Mouse (Mus musculus) neural tube, embryonic 14.5 days (tissue): Measurements from ENCODE around the gene Pla2g2c. TPM values are rescaled to one million over a fixed set of nuclear protein-coding genes. Genes with fewer than 3 reads are reported as not detected.

ENCODE experiments used
- ATAC-seq: fragments of 200-750 bp; cut with Nextera tagmentation; 2 replicates; pipeline ENCODE4 v1.8.0; 2017; ENCODE audit warnings: low read depth, mild to moderate bottlenecking, moderate TSS enrichment, moderate library complexity
- H3K27ac ChIP-seq: fragments of 300-500 bp; sonication (generic); 2 replicates; pipeline ENCODE4 v1.5.1; 2014; ENCODE audit warnings: low read depth, mild to moderate bottlenecking, control low read depth, low read length, moderate library complexity, mixed read lengths
- H3K27me3 ChIP-seq: fragments of 300-500 bp; sonication (generic); 2 replicates; pipeline ENCODE4 v1.6.1; 2014; ENCODE audit warnings: low read length; ENCODE audit not compliant: control insufficient read depth, insufficient read depth
- H3K36me3 ChIP-seq: fragments of 300-500 bp; sonication (generic); 2 replicates; pipeline ENCODE4 v1.6.1; 2014; ENCODE audit warnings: low read length, mixed read lengths; ENCODE audit not compliant: control insufficient read depth, insufficient read depth
- H3K4me1 ChIP-seq: fragments of 300-500 bp; sonication (generic); 2 replicates; pipeline ENCODE4 v1.6.1; 2014; ENCODE audit warnings: low read length; ENCODE audit not compliant: control insufficient read depth, insufficient read depth
- H3K4me2 ChIP-seq: fragments of 300-500 bp; sonication (generic); 2 replicates; pipeline ENCODE4 v1.6.1; 2014; ENCODE audit warnings: mild to moderate bottlenecking, low read depth, low read length, control low read depth
- H3K4me3 ChIP-seq: fragments of 300-500 bp; sonication (generic); 2 replicates; pipeline ENCODE4 v1.5.1; 2014; ENCODE audit warnings: low read depth, low read length, control low read depth, mixed read lengths
- H3K9ac ChIP-seq: fragments of 300-500 bp; sonication (generic); replicated peaks from 2 replicates; pipeline ENCODE4 v1.6.1; 2014; ENCODE audit warnings: low read depth, mild to moderate bottlenecking, control low read depth, low read length, mixed read lengths
- H3K9me3 ChIP-seq: fragments of 300-500 bp; sonication (generic); 2 replicates; pipeline ENCODE4 v1.6.1; 2016; ENCODE audit warnings: low read length; ENCODE audit not compliant: control insufficient read depth
- WGBS: fragments of 180-500 bp; shearing (Covaris S2); extraction: QIAGEN DNeasy Blood & Tissue Kit; methylation state at CpG from one replicate; pipeline ENCODE4 v1.1.7; 2014; 5-methylcytosine and 5-hydroxymethylcytosine counted together
- polyA plus RNA-seq: library from polyadenylated mRNA; unstranded; fragments of >200 nt; fragmentation: Nextera tagmentation; extraction: Ambion mirVana; gene quantifications from 2 replicates; pipeline ENCODE4 v1.2.1, GENCODE M21; 2014

Gene Pla2g2c
- polyA plus RNA-seq, 1 experiment from 2014 or later = 0.35 TPM

GRCm38 (mm10) chr4:138780300-138780699 is 55.7 kb downstream of the Pla2g2c start:
- Histone ChIP-seq H3K9me3 (no peaks in the 10 kb centered on the region), H3K36me3 (no peaks in the 10 kb centered on the region), H3K9ac (no peak overlapping the region), H3K27me3 (no peaks in the 10 kb centered on the region), H3K4me2 (no peak overlapping the region), H3K4me1 (peaks cover 6% of the 10 kb centered on the region; the same call in 1 of the 2 replicates), H3K27ac (no peak overlapping the region), H3K4me3 (no peak overlapping the region)
- WGBS = 93% methylated on average over 5 of the region's 5 CpGs
- no peak for ATAC-seq

GRCm38 (mm10) chr4:138782098-138782497 is 57.5 kb downstream of the Pla2g2c start:
- Histone ChIP-seq H3K4me1 (peaks cover 6% of the 10 kb centered on the region; the same call in 1 of the 2 replicates), H3K27me3 (no peaks in the 10 kb centered on the region), H3K4me2 (no peak overlapping the region), H3K9me3 (no peaks in the 10 kb centered on the region), H3K9ac (no peak overlapping the region), H3K27ac (no peak overlapping the region), H3K36me3 (no peaks in the 10 kb centered on the region), H3K4me3 (no peak overlapping the region)
- 76% methylated on average over 6 of the region's 6 CpGs for WGBS
- ATAC-seq = no peak

GRCm38 (mm10) chr4:138785721-138786120 is 61.1 kb downstream of the Pla2g2c start:
- no peak for ATAC-seq
- WGBS = 62% methylated on average over 4 of the region's 4 CpGs
- H3K4me3 ChIP-seq = no peak overlapping the region

GRCm38 (mm10) chr4:138786141-138786540 is 61.5 kb downstream of the Pla2g2c start:
- WGBS = 70% methylated on average over 4 of the region's 4 CpGs
- H3K27ac ChIP-seq = no peak overlapping the region

More at GRCm38 (mm10) chr4:138785721-138786120, 61.1 kb downstream of the Pla2g2c start:
- no peaks in the 10 kb centered on the region for H3K27me3 ChIP-seq
- H3K36me3 ChIP-seq = no peaks in the 10 kb centered on the region
- no peak overlapping the region for H3K4me2 ChIP-seq
- no peaks in the 10 kb centered on the region for H3K9me3 ChIP-seq
- H3K4me1 ChIP-seq = no peaks in the 10 kb centered on the region
- H3K9ac ChIP-seq = no peak overlapping the region
- H3K27ac ChIP-seq = no peak overlapping the region

GRCm38 (mm10) chr4:138788381-138788780 is 63.8 kb downstream of the Pla2g2c start:
- 75% methylated on average over 4 of the region's 4 CpGs for WGBS
- Histone ChIP-seq H3K27me3 (no peaks in the 10 kb centered on the region), H3K27ac (no peak overlapping the region), H3K4me3 (no peak overlapping the region), H3K9me3 (no peaks in the 10 kb centered on the region), H3K4me2 (no peak overlapping the region), H3K36me3 (no peaks in the 10 kb centered on the region), H3K9ac (no peak overlapping the region), H3K4me1 (no peaks in the 10 kb centered on the region)
- no peak for ATAC-seq

More at GRCm38 (mm10) chr4:138786141-138786540, 61.5 kb downstream of the Pla2g2c start:
- H3K27me3 ChIP-seq = no peaks in the 10 kb centered on the region
- no peak overlapping the region for H3K4me3 ChIP-seq
- no peaks in the 10 kb centered on the region for H3K4me1 ChIP-seq
- no peak overlapping the region for H3K4me2 ChIP-seq
- no peaks in the 10 kb centered on the region for H3K36me3 ChIP-seq
- no peak overlapping the region for H3K9ac ChIP-seq
- ATAC-seq = no peak
- H3K9me3 ChIP-seq = no peaks in the 10 kb centered on the region

- Histone ChIP-seq H3K4me3 (no peak overlapping the region), H3K36me3 (no peaks in the 10 kb centered on the region), H3K9ac (no peak overlapping the region), H3K9me3 (no peaks in the 10 kb centered on the region), H3K4me2 (no peak overlapping the region), H3K27ac (no peak overlapping the region), H3K27me3 (no peaks in the 10 kb centered on the region), H3K4me1 (no peaks in the 10 kb centered on the region)
- no peak for ATAC-seq
- 71% methylated on average over 6 of the region's 6 CpGs for WGBS
These were observed 66.9 kb downstream of the Pla2g2c start for GRCm38 (mm10) chr4:138791452-138791851.

- H3K36me3 ChIP-seq = no peaks in the 10 kb centered on the region
- H3K27ac ChIP-seq = no peak overlapping the region
- WGBS = 65% methylated on average over 9 of the region's 9 CpGs
- no peak overlapping the region for H3K9ac ChIP-seq
- ATAC-seq = no peak
- no peaks in the 10 kb centered on the region for H3K9me3 ChIP-seq
- H3K4me3 ChIP-seq = no peak overlapping the region
- no peaks in the 10 kb centered on the region for H3K4me1 ChIP-seq
- H3K27me3 ChIP-seq = no peaks in the 10 kb centered on the region
- H3K4me2 ChIP-seq = no peak overlapping the region
These were observed 68.0 kb downstream of the Pla2g2c start for GRCm38 (mm10) chr4:138792599-138792998.

- Histone ChIP-seq H3K36me3 (no peaks in the 10 kb centered on the region), H3K4me2 (no peak overlapping the region), H3K9ac (no peak overlapping the region), H3K27me3 (no peaks in the 10 kb centered on the region), H3K4me3 (no peak overlapping the region), H3K9me3 (no peaks in the 10 kb centered on the region), H3K4me1 (no peaks in the 10 kb centered on the region), H3K27ac (no peak overlapping the region)
- ATAC-seq = no peak
- 66% methylated on average over 2 of the region's 2 CpGs for WGBS
These were observed 68.7 kb downstream of the Pla2g2c start for GRCm38 (mm10) chr4:138793276-138793675.

- Histone ChIP-seq H3K9me3 (no peaks in the 10 kb centered on the region), H3K27ac (no peak overlapping the region), H3K9ac (no peak overlapping the region), H3K4me1 (no peaks in the 10 kb centered on the region), H3K4me2 (no peak overlapping the region), H3K27me3 (no peaks in the 10 kb centered on the region), H3K36me3 (no peaks in the 10 kb centered on the region), H3K4me3 (no peak overlapping the region)
- no peak for ATAC-seq
- 91% methylated on average over 6 of the region's 6 CpGs for WGBS
These were observed 69.8 kb downstream of the Pla2g2c start for GRCm38 (mm10) chr4:138794344-138794743.
